Mouse (Mus musculus) retina, embryonic 14.5 days (tissue): ENCODE data around the gene Abcb1a.
"Not testable (repeated sequence)": the region's sequence is repeated elsewhere in the genome, so short reads cannot be mapped to it uniquely, and the experiment has no call there.

ENCODE experiments used
- DNase-seq: peaks from one replicate; pipeline ENCODE4 v3.0.0-alpha.2; 2015; ENCODE audit warnings: low spot score

Gene Abcb1a

GRCm38 (mm10) chr5:8727760-8728159, 67.9 kb downstream of the Abcb1a start:
- no peak for DNase-seq

DNA sequence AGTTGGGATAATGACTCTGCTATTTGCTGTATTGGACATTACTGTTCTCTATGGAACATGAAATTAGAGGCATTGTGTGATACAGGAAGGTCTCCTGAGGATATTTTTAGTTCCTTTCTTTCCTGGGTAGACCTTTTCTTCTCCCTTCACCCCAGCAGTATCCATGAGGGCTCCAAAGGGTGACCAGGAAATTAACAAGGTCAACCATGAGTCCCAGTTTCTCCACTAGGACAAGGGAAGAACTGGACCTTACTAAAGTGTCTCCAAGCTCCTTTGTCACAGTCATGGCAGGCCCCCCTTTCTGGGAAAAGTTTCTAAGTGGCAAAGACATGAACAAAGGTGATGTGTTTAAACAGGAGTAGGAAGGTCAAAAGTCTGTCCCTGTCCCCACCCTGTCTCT, 72.8 kb downstream of the Abcb1a start:
- DNase-seq, result no peak

GRCm38 (mm10) chr5:8733307-8733706, 73.4 kb downstream of the Abcb1a start:
- DNase-seq, result not testable (repeated sequence)

GRCm38 (mm10) chr5:8736389-8736788, 76.5 kb downstream of the Abcb1a start:
- DNase-seq, result no peak

- DNase-seq, result no peak
Observed at GRCm38 (mm10) chr5:8737062-8737461, 77.2 kb downstream of the Abcb1a start.

DNA sequence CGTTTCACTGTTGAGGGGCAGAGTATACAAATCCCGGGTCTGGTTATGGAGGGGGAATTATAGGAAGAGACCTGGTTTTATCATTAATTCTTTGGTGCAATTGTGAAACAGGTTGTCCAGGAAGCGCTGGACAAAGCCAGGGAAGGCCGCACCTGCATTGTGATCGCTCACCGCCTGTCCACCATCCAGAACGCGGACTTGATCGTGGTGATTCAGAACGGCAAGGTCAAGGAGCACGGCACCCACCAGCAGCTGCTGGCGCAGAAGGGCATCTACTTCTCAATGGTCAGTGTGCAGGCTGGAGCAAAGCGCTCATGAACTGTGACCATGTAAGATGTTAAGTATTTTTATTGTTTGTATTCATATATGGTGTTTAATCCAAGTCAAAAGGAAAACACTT, 87.4 kb downstream of the Abcb1a start:
- not testable (repeated sequence) for DNase-seq

DNA sequence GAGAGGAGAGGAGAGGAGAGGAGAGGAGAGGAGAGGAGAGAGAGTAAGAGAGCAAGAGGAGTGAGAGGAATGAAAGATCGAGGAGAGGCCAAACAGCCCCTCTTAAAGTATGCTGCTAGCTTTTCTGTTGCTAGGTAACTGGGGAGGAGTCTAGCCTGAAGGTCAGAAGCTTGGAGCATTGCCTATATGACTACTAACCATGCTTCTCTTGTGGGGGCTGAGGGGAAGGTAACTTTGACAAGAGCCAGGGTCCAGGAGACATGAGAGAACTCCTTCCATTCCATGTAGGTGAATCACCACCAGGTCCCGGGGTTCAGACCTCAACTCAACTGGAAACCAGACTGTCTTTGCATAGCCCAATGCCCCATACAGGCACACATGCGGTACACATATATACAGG, 113.0 kb downstream of the Abcb1a start:
- no peak for DNase-seq

GRCm38 (mm10) chr5:8778311-8778710, 118.4 kb downstream of the Abcb1a start:
- no peak for DNase-seq

DNA sequence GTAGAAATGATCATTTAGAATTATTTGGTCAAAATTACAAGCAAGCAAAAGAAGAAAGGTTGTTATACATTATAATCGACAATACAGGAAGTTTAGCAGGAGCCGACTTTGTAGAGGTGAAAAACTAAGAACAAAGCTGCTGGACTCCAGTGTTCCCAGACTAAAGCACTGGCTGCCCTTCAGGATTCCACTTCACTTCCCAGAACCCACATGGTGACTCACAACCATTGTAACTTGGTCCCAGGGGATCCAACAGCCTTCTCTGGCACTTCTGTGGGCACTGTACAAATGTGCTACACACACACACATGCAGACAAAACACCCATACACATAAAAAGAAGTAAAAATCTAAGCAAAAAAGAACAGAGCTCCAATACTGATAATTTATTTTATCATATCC, 118.9 kb downstream of the Abcb1a start:
- DNase-seq, result no peak

- DNase-seq, result no peak
Observed at GRCm38 (mm10) chr5:8792281-8792680, 132.4 kb downstream of the Abcb1a start.
